Mouse (Mus musculus) bone marrow macrophage, adult 2 months (primary cell): ENCODE data around the gene Smg6.

Experiments
- CTCF ChIP-seq: IDR thresholded peaks from 2 replicates; pipeline ENCODE4 v1.5.1; 2012; ENCODE audit warnings: low read depth, mild to moderate bottlenecking, low read length, moderate library complexity
- POLR2A ChIP-seq: IDR thresholded peaks from 2 replicates; pipeline ENCODE4 v1.6.1; 2012; ENCODE audit warnings: mild to moderate bottlenecking, low read depth, low read length, borderline replicate concordance

GRCm38 (mm10) chr11:75160954-75161353 is 235.3 kb downstream of the Smg6 start:
- no peak for TF ChIP-seq CTCF
- no peak for TF ChIP-seq POLR2A
